ENCODE assay signal across 15 mouse cellular contexts in the genomic region with DNA sequence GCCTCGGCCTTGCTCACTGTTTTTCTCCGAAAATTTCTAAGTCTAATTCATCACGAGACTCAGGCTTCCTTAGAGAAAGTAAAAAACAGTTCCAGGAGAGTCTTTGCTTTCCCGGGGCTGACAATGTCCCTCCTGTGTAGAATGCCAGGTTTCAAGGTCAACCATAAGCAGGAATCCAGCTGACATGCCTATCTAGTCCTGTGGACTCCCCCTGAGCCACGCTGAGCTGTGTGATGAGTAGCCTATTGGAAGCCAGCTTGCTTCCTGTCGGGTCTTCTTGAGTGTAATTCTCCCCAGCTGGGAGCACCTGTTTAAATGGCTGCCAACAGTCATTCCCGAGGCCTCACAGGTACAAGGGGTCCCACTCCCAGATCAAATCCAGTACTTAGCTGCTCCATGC. TPM values are rescaled to one million over a fixed set of nuclear protein-coding genes. Genes with fewer than 3 reads are reported as not detected.
DNase-seq lines count a peak whose midpoint lies in the region; ATAC-seq and TF ChIP-seq lines count a peak whose summit lies in the region.
"Had no signal": no experiment of that assay in that cellular context is flagged by ENCODE, and none has a peak within 500 bp of the region (broad histone marks: within the 10 kb centered on the region; RNA-seq: fewer than 3 reads in every experiment).

No protein-coding gene starts in this region.

- no peak overlapping the region for H3K4me3 ChIP-seq in forebrain, embryonic 16.5 days (replicated peaks; ENCODE audit: low read length)
- no peak overlapping the region for H3K4me3 ChIP-seq in forebrain, postnatal 0 days (ENCODE audit: low read depth, low read length)
- no peak overlapping the region for H3K4me3 ChIP-seq in heart, embryonic 15.5 days
- H3K4me3 ChIP-seq in midbrain, embryonic 13.5 days (replicated peaks) = no peak overlapping the region
- H3K4me3 ChIP-seq in midbrain, embryonic 14.5 days (replicated peaks; ENCODE audit: low read depth, low read length) = no peak overlapping the region
- H3K4me3 ChIP-seq in neural tube, embryonic 15.5 days (replicated peaks) = no peak overlapping the region
- H3K4me3 ChIP-seq: limb, embryonic 13.5 days; stomach, embryonic 15.5 days had no signal

- H3K9ac ChIP-seq in forebrain, embryonic 16.5 days (replicated peaks; ENCODE audit: low read depth, low read length) = no peak overlapping the region
- H3K9ac ChIP-seq in forebrain, postnatal 0 days = no peak overlapping the region
- H3K9ac ChIP-seq in heart, embryonic 15.5 days = 0 out of 2 replicates have a peak overlapping the region, but pooled peaks have one; percentile 9
- H3K9ac ChIP-seq in midbrain, embryonic 13.5 days (replicated peaks) = no peak overlapping the region
- no peak overlapping the region for H3K9ac ChIP-seq in midbrain, embryonic 14.5 days (replicated peaks; ENCODE audit: low read length)
- no peak overlapping the region for H3K9ac ChIP-seq in neural tube, embryonic 15.5 days (replicated peaks)
- H3K9ac ChIP-seq: limb, embryonic 13.5 days; liver, embryonic 14.5 days; stomach, embryonic 15.5 days had no signal

- whole genome bisulfite sequencing in forebrain, embryonic 16.5 days = 55% methylated on average over 7 of the region's 7 CpGs
- WGBS in forebrain, postnatal 0 days = 52% methylated on average over 7 of the region's 7 CpGs
- 39% methylated on average over 7 of the region's 7 CpGs for WGBS in heart, embryonic 15.5 days
- WGBS in midbrain, embryonic 13.5 days = 61% methylated on average over 7 of the region's 7 CpGs
- WGBS in midbrain, embryonic 14.5 days = 55% methylated on average over 7 of the region's 7 CpGs
- WGBS in neural tube, embryonic 15.5 days = 44% methylated on average over 7 of the region's 7 CpGs

- H3K36me3 ChIP-seq in forebrain, embryonic 16.5 days (ENCODE audit: control insufficient read depth, insufficient read depth) = no peaks in the 10 kb centered on the region
- no peaks in the 10 kb centered on the region for H3K36me3 ChIP-seq in forebrain, postnatal 0 days (ENCODE audit: insufficient read depth)
- H3K36me3 ChIP-seq in heart, embryonic 15.5 days = no peaks in the 10 kb centered on the region
- no peaks in the 10 kb centered on the region for H3K36me3 ChIP-seq in midbrain, embryonic 13.5 days
- H3K36me3 ChIP-seq in midbrain, embryonic 14.5 days (ENCODE audit: control insufficient read depth, insufficient read depth, low read length) = no peaks in the 10 kb centered on the region
- no peaks in the 10 kb centered on the region for H3K36me3 ChIP-seq in neural tube, embryonic 15.5 days
- H3K36me3 ChIP-seq: limb, embryonic 13.5 days; stomach, embryonic 15.5 days had no signal

- no peak overlapping the region for H3K27ac ChIP-seq in forebrain, embryonic 16.5 days (ENCODE audit: low read length)
- H3K27ac ChIP-seq in forebrain, postnatal 0 days (ENCODE audit: low read depth, low read length) = no peak overlapping the region
- peak overlapping the region; percentile 64 for H3K27ac ChIP-seq in heart, embryonic 15.5 days
- H3K27ac ChIP-seq in midbrain, embryonic 13.5 days = no peak overlapping the region
- H3K27ac ChIP-seq in midbrain, embryonic 14.5 days (replicated peaks; ENCODE audit: low read depth, low read length) = no peak overlapping the region
- H3K27ac ChIP-seq in neural tube, embryonic 15.5 days (replicated peaks) = peak overlapping the region; percentile 47; the same call in 1 of the 2 replicates
- H3K27ac ChIP-seq: limb, embryonic 13.5 days; liver, embryonic 14.5 days; stomach, embryonic 15.5 days had no signal

- no peaks in the 10 kb centered on the region for H3K27me3 ChIP-seq in forebrain, embryonic 16.5 days (replicated peaks; ENCODE audit: control insufficient read depth, insufficient read depth, low read length)
- no peaks in the 10 kb centered on the region for H3K27me3 ChIP-seq in forebrain, postnatal 0 days (ENCODE audit: insufficient read depth, low read length)
- H3K27me3 ChIP-seq in heart, embryonic 15.5 days = no peaks in the 10 kb centered on the region
- H3K27me3 ChIP-seq in midbrain, embryonic 13.5 days = no peaks in the 10 kb centered on the region
- no peaks in the 10 kb centered on the region for H3K27me3 ChIP-seq in midbrain, embryonic 14.5 days (ENCODE audit: control insufficient read depth, insufficient read depth, low read length)
- no peaks in the 10 kb centered on the region for H3K27me3 ChIP-seq in neural tube, embryonic 15.5 days (replicated peaks)
- H3K27me3 ChIP-seq: CH12.LX; limb, embryonic 13.5 days; stomach, embryonic 15.5 days had no signal

- H3K4me1 ChIP-seq in forebrain, embryonic 16.5 days (replicated peaks; ENCODE audit: control insufficient read depth, insufficient read depth, low read length) = 0 out of 2 replicates have a peak, but pooled peaks cover 5% of the 10 kb centered on the region
- H3K4me1 ChIP-seq in forebrain, postnatal 0 days (ENCODE audit: insufficient read depth) = no peaks in the 10 kb centered on the region
- peaks cover 57% of the 10 kb centered on the region for H3K4me1 ChIP-seq in heart, embryonic 15.5 days (replicated peaks)
- peaks cover 14% of the 10 kb centered on the region for H3K4me1 ChIP-seq in midbrain, embryonic 13.5 days (replicated peaks)
- H3K4me1 ChIP-seq in midbrain, embryonic 14.5 days (ENCODE audit: control insufficient read depth, insufficient read depth, low read length) = peaks cover 9% of the 10 kb centered on the region; the same call in 1 of the 2 replicates
- peaks cover 12% of the 10 kb centered on the region for H3K4me1 ChIP-seq in neural tube, embryonic 15.5 days
- H3K4me1 ChIP-seq: stomach, embryonic 15.5 days had no signal

- DNase-seq in forebrain, postnatal 0 days = no peak
- DNase-seq in heart, adult 8-10 months (ENCODE audit: low spot score) = no peak
- no peak for DNase-seq in midbrain, embryonic 14.5 days
- DNase-seq in spleen, postnatal 36 days (ENCODE audit: low spot score in 2 of 2) = no peak
- DNase-seq: cerebellum, adult 9-10 months had no signal

- ATAC-seq in forebrain, embryonic 16.5 days = peak; percentile 16; the same call in 1 of the 2 replicates
- ATAC-seq in forebrain, postnatal 0 days = no peak; the same call in 1 of the 2 replicates
- ATAC-seq in heart, embryonic 15.5 days (replicated peaks; ENCODE audit: insufficient number of reproducible peaks, insufficient read depth, low FRiP score, low read depth) = 0 out of 2 replicates have a peak, but pooled peaks have one; percentile 41
- ATAC-seq in midbrain, embryonic 13.5 days = peak; percentile 21; the same call in 1 of the 2 replicates
- ATAC-seq in midbrain, embryonic 14.5 days (ENCODE audit: low FRiP score, low TSS enrichment) = no peak
- ATAC-seq in neural tube, embryonic 15.5 days (ENCODE audit: low FRiP score) = peak; percentile 39; the same call in 1 of the 2 replicates
- ATAC-seq: inflammation-experienced regulatory T-cells, adult 6 months had no signal

- H3K4me2 ChIP-seq in forebrain, embryonic 16.5 days (ENCODE audit: low read length) = no peak overlapping the region
- no peak overlapping the region for H3K4me2 ChIP-seq in forebrain, postnatal 0 days (ENCODE audit: low read depth)
- H3K4me2 ChIP-seq in heart, embryonic 15.5 days = peak overlapping the region; percentile 29
- no peak overlapping the region for H3K4me2 ChIP-seq in midbrain, embryonic 13.5 days (replicated peaks)
- no peak overlapping the region for H3K4me2 ChIP-seq in midbrain, embryonic 14.5 days (ENCODE audit: low read length)
- no peak overlapping the region for H3K4me2 ChIP-seq in neural tube, embryonic 15.5 days
- H3K4me2 ChIP-seq: limb, embryonic 13.5 days; stomach, embryonic 15.5 days had no signal

- no peaks in the 10 kb centered on the region for H3K9me3 ChIP-seq in forebrain, embryonic 16.5 days (ENCODE audit: control insufficient read depth, low read length)
- no peaks in the 10 kb centered on the region for H3K9me3 ChIP-seq in forebrain, postnatal 0 days (ENCODE audit: low read length)
- H3K9me3 ChIP-seq in heart, embryonic 15.5 days (replicated peaks) = no peaks in the 10 kb centered on the region
- no peaks in the 10 kb centered on the region for H3K9me3 ChIP-seq in midbrain, embryonic 13.5 days
- no peaks in the 10 kb centered on the region for H3K9me3 ChIP-seq in midbrain, embryonic 14.5 days (ENCODE audit: control insufficient read depth, low read length)
- H3K9me3 ChIP-seq in neural tube, embryonic 15.5 days (replicated peaks) = no peaks in the 10 kb centered on the region
- H3K9me3 ChIP-seq: limb, embryonic 13.5 days; stomach, embryonic 15.5 days had no signal

- TF ChIP-seq CTCF in forebrain, postnatal 0 days (IDR thresholded peaks at IDR 0.05; ENCODE audit: low read depth) = no peak

RNA-seq across cellular contexts. Expression of a gene that starts 34.2 kb away (rescaled TPM):
- polyA plus RNA-seq in forebrain, embryonic 16.5 days (2015; fragmentation: Nextera tagmentation; extraction: Ambion mirVana) = 0.93 and 2.2 TPM in 2 replicates
- 22.8 and 23.6 TPM in 2 replicates for total RNA-seq in forebrain, postnatal 0 days (2014; rRNA removed)
- 0.59 and 2.1 TPM in 2 replicates for polyA plus RNA-seq in forebrain, postnatal 0 days (2015; fragmentation: Nextera tagmentation; extraction: Ambion mirVana)
- polyA plus RNA-seq in heart, embryonic 15.5 days (2015; fragmentation: Nextera tagmentation; extraction: Ambion mirVana) = 27.3 and 30.0 TPM in 2 replicates
- 1,000 to 10,000 TPM in 3 of 4 experiments, 100 to 1,000 TPM in 1; 935 to 1,209 (median 1,093) TPM for total RNA-seq in heart, adult 8-10 months (2022)
- polyA plus RNA-seq in midbrain, embryonic 13.5 days (2015; fragmentation: Nextera tagmentation; extraction: Ambion mirVana) = 2.5 and 2.7 TPM in 2 replicates
- polyA plus RNA-seq in midbrain, embryonic 14.5 days (2014; fragmentation: Nextera tagmentation; extraction: Ambion mirVana) = 6.1 and 6.7 TPM in 2 replicates
- polyA plus RNA-seq in neural tube, embryonic 15.5 days (2015; fragmentation: Nextera tagmentation; extraction: Ambion mirVana) = 4.6 and 7.1 TPM in 2 replicates
- total RNA-seq: megakaryocyte, adult 5-6 weeks had no signal
- polyA plus RNA-seq: inflammation-experienced regulatory T-cells, adult 6 months had no signal

Comparison
In these comparisons a context has a peak if more than half of its experiments do, and no peak if none do; other contexts are left out.
1. ATAC-seq: peak in forebrain, embryonic 16.5 days (single experiment), heart, embryonic 15.5 days (single experiment), midbrain, embryonic 13.5 days (single experiment) and neural tube, embryonic 15.5 days (single experiment); none in forebrain, postnatal 0 days (single experiment) and midbrain, embryonic 14.5 days (single experiment).
2. H3K27ac ChIP-seq: peak in heart, embryonic 15.5 days (single experiment) and neural tube, embryonic 15.5 days (single experiment); none in forebrain, embryonic 16.5 days (single experiment), forebrain, postnatal 0 days (single experiment), midbrain, embryonic 13.5 days (single experiment) and midbrain, embryonic 14.5 days (single experiment).